Mouse (Mus musculus): Measurements from ENCODE around the gene Drd3. TPM values are rescaled to one million over a fixed set of nuclear protein-coding genes. Genes with fewer than 3 reads are reported as not detected.

Gene Drd3
- polyA plus RNA-seq, 1 experiment from 2014 or later: not detected

DNA sequence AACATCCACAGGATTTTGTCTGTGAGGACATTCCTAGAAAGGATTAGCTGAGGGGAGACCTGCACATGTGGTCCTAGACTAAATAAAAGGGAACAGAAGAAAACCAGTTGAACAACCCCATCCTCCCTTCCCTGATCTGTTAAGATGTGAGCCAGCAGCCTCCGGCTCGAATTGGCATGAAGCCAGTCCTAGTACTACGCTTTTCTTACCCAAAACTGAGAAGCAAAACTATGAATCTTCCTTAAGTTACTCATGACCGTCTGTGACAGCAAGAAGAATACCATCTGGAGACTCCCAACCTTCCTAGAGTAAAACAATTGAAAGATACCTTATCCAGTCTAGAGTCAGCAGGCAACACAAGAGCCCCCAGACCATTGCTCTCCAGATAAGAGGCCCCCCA, 15.9 kb upstream of the Drd3 start:
- no peak for ATAC-seq (ENCODE audit: low FRiP score, low read depth)
- Histone ChIP-seq H3K9ac (no peak overlapping the region), H3K4me3 (no peak overlapping the region), H3K9me3 (no peaks in the 10 kb centered on the region), H3K27ac (replicated peaks) (no peak overlapping the region), H3K4me1 (replicated peaks) (no peaks in the 10 kb centered on the region), H3K27me3 (no peaks in the 10 kb centered on the region), H3K36me3 (no peaks in the 10 kb centered on the region), H3K4me2 (no peak overlapping the region)
- 69% methylated on average over 4 of the region's 4 CpGs for WGBS

GRCm38 (mm10) chr16:43740936-43741335, 12.9 kb upstream of the Drd3 start:
- no peak for ATAC-seq (ENCODE audit: low FRiP score, low read depth)
- 65% methylated on average over 2 of the region's 2 CpGs for WGBS

GRCm38 (mm10) chr16:43748424-43748823, 5.4 kb upstream of the Drd3 start:
- WGBS: 87% methylated on average over 2 of the region's 2 CpGs
- no peak overlapping the region for H3K4me3 ChIP-seq
- no peak overlapping the region for H3K9ac ChIP-seq
- H3K36me3 ChIP-seq: no peaks in the 10 kb centered on the region
- H3K27me3 ChIP-seq: no peaks in the 10 kb centered on the region
- no peak for ATAC-seq (ENCODE audit: low FRiP score, low read depth)
- no peaks in the 10 kb centered on the region for H3K4me1 ChIP-seq (replicated peaks)
- H3K4me2 ChIP-seq: no peak overlapping the region
- H3K27ac ChIP-seq (replicated peaks): no peak overlapping the region
- no peaks in the 10 kb centered on the region for H3K9me3 ChIP-seq

More at GRCm38 (mm10) chr16:43740936-43741335, 12.9 kb upstream of the Drd3 start:
- no peaks in the 10 kb centered on the region for H3K9me3 ChIP-seq
- no peaks in the 10 kb centered on the region for H3K4me1 ChIP-seq (replicated peaks)
- H3K9ac ChIP-seq: no peak overlapping the region
- H3K27ac ChIP-seq (replicated peaks): no peak overlapping the region
- H3K4me3 ChIP-seq: no peak overlapping the region
- no peak overlapping the region for H3K4me2 ChIP-seq
- no peaks in the 10 kb centered on the region for H3K27me3 ChIP-seq
- no peaks in the 10 kb centered on the region for H3K36me3 ChIP-seq

- H3K9me3 ChIP-seq: no peaks in the 10 kb centered on the region
- no peaks in the 10 kb centered on the region for H3K27me3 ChIP-seq
- WGBS: 87% methylated on average over 8 of the region's 8 CpGs
- no peak overlapping the region for H3K27ac ChIP-seq (replicated peaks)
- H3K4me3 ChIP-seq: no peak overlapping the region
- no peak overlapping the region for H3K9ac ChIP-seq
- no peaks in the 10 kb centered on the region for H3K36me3 ChIP-seq
- no peaks in the 10 kb centered on the region for H3K4me1 ChIP-seq (replicated peaks)
- no peak for ATAC-seq (ENCODE audit: low FRiP score, low read depth)
- H3K4me2 ChIP-seq: no peak overlapping the region
Observed at GRCm38 (mm10) chr16:43752900-43753299, 926 bp upstream of the Drd3 start.

DNA sequence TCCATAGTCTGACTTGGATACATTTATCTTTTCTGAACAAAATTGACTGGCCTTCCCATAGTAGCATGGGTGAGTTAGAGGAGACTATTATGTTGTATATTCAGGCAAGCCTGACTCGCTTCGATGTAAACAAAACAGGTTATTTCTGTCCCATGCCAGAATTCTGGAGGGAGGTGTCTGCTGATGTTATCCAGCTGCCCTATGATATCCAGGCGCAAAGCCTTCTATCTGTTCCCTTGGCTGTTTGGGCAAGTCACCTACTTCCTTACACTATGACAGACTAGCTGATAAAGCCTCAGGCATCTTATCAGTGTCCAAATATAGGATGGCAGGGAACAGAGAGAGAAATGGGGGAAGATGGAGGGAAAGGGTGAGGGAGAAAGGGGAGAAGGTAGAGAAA, 18.5 kb downstream of the Drd3 start:
- H3K4me2 ChIP-seq: no peak overlapping the region
- H3K27me3 ChIP-seq: no peaks in the 10 kb centered on the region
- no peaks in the 10 kb centered on the region for H3K9me3 ChIP-seq
- WGBS: 96% methylated on average over 3 of the region's 3 CpGs
- no peak for ATAC-seq (ENCODE audit: low FRiP score, low read depth)
- no peak overlapping the region for H3K27ac ChIP-seq (replicated peaks)
- no peak overlapping the region for H3K9ac ChIP-seq
- H3K36me3 ChIP-seq: no peaks in the 10 kb centered on the region
- no peak overlapping the region for H3K4me3 ChIP-seq
- H3K4me1 ChIP-seq (replicated peaks): no peaks in the 10 kb centered on the region

- Histone ChIP-seq H3K27me3 (no peaks in the 10 kb centered on the region), H3K36me3 (no peaks in the 10 kb centered on the region), H3K9ac (no peak overlapping the region), H3K9me3 (no peaks in the 10 kb centered on the region), H3K4me2 (no peak overlapping the region), H3K4me3 (no peak overlapping the region), H3K27ac (replicated peaks) (no peak overlapping the region), H3K4me1 (replicated peaks) (no peaks in the 10 kb centered on the region)
- ATAC-seq (ENCODE audit: low FRiP score, low read depth): no peak
- WGBS: 97% methylated on average over 1 of the region's 1 CpGs
Observed at GRCm38 (mm10) chr16:43772766-43773165, 18.9 kb downstream of the Drd3 start.

DNA sequence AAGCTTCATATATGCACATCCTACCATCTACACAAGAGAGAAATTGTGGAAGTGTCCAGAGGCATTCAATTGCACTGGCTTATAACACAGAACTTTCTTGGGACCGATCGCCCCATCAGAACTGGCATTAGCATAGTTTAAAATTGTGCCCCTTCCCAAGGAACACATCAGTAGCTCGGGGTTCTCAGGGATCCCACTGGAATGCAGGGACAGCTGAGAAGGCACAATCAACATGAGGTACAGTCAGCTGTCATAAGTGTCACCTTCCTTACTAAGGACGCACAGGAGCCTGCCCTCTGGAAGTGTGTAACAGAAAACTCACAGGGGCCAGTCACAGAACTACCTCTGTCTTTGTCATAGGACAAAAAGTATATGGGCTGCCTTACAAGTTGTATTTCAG, 19.7 kb downstream of the Drd3 start:
- Histone ChIP-seq H3K36me3 (no peaks in the 10 kb centered on the region), H3K9ac (no peak overlapping the region), H3K4me3 (no peak overlapping the region), H3K27ac (replicated peaks) (no peak overlapping the region), H3K4me2 (no peak overlapping the region), H3K9me3 (no peaks in the 10 kb centered on the region), H3K27me3 (no peaks in the 10 kb centered on the region), H3K4me1 (replicated peaks) (no peaks in the 10 kb centered on the region)
- WGBS: 89% methylated on average over 4 of the region's 4 CpGs
- ATAC-seq (ENCODE audit: low FRiP score, low read depth): no peak

- H3K4me1 ChIP-seq (replicated peaks): no peaks in the 10 kb centered on the region
- ATAC-seq (ENCODE audit: low FRiP score, low read depth): no peak
- no peak overlapping the region for H3K4me2 ChIP-seq
- H3K27ac ChIP-seq (replicated peaks): no peak overlapping the region
- 91% methylated on average over 3 of the region's 3 CpGs for WGBS
- H3K9ac ChIP-seq: no peak overlapping the region
- H3K36me3 ChIP-seq: no peaks in the 10 kb centered on the region
- H3K4me3 ChIP-seq: no peak overlapping the region
- H3K9me3 ChIP-seq: no peaks in the 10 kb centered on the region
- no peaks in the 10 kb centered on the region for H3K27me3 ChIP-seq
Observed at GRCm38 (mm10) chr16:43776886-43777285, 23.1 kb downstream of the Drd3 start.

DNA sequence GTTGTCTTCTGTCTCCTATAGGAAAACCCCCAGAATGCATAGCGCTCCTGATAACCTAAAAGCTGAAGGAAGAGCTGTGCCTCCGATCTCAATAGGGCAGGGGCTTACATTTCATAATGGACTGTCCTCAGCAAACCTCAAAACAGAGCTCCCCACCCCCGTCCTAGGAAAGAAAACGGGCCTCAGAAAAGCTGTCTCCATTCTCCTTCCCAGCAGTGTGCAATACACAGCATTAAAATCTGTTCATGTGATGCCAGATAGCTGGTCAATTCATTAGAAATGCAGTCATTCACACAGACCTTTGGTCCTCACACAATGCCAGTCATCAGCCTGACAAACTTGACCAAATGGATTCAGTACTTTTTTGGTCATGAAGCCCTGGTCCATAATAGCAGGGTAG, 45.7 kb downstream of the Drd3 start:
- Histone ChIP-seq H3K4me2 (no peak overlapping the region), H3K9me3 (0 out of 2 replicates have a peak, but pooled peaks cover 2% of the 10 kb centered on the region), H3K9ac (no peak overlapping the region), H3K4me1 (replicated peaks) (peaks cover 17% of the 10 kb centered on the region), H3K4me3 (no peak overlapping the region), H3K27ac (replicated peaks) (no peak overlapping the region), H3K27me3 (no peaks in the 10 kb centered on the region; the same call in 1 of the 2 replicates), H3K36me3 (no peaks in the 10 kb centered on the region)
- 28% methylated on average over 4 of the region's 4 CpGs for WGBS
- ATAC-seq (ENCODE audit: low FRiP score, low read depth): no peak

DNA sequence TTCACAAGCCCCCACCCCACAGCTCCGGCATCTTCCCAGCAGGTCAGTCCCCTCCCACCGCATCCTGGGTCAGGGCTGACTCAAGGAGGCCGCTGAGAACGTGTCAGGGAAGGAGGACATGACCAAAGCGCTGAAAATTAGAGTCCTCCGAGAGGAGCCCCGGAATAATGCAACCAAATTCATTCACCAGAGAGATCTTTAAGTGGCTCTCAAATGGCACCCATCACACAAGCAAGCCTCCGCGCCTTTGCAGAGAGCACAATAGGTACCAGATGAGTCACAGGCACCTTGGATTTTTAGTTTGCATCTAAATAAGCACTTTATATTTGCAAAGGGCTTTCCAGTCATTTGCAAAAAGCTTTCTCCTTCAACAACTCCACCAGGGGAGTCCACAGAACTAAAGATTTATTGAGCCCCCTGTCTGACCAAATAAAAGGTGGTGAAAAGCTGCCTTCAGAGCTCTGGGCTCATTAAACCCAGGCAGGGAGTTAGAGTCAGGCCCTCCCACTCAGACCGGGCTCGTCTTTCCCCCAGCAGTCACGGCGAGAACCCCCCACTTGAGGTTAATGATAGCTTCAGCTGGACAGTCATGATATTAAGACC, 46.4 kb downstream of the Drd3 start:
- Histone ChIP-seq H3K9ac (no peak overlapping the region), H3K4me3 (no peak overlapping the region), H3K4me1 (replicated peaks) (peaks cover 17% of the 10 kb centered on the region), H3K27me3 (no peaks in the 10 kb centered on the region; the same call in 1 of the 2 replicates), H3K9me3 (0 out of 2 replicates have a peak, but pooled peaks cover 2% of the 10 kb centered on the region), H3K4me2 (peak overlapping the region; percentile 9; the same call in 1 of the 2 replicates), H3K36me3 (no peaks in the 10 kb centered on the region), H3K27ac (replicated peaks) (no peak overlapping the region)
- WGBS: 4% methylated on average over 13 of the region's 13 CpGs
- no peak for ATAC-seq (ENCODE audit: low FRiP score, low read depth)

GRCm38 (mm10) chr16:43801137-43801536, 47.3 kb downstream of the Drd3 start:
- H3K27ac ChIP-seq (replicated peaks): no peak overlapping the region
- 50% methylated on average over 3 of the region's 3 CpGs for WGBS
- H3K9ac ChIP-seq: no peak overlapping the region
- H3K9me3 ChIP-seq: 0 out of 2 replicates have a peak, but pooled peaks cover 2% of the 10 kb centered on the region
- H3K4me3 ChIP-seq: no peak overlapping the region
- no peak overlapping the region; the same call in 1 of the 2 replicates for H3K4me2 ChIP-seq
- no peaks in the 10 kb centered on the region; the same call in 1 of the 2 replicates for H3K27me3 ChIP-seq
- no peak for ATAC-seq (ENCODE audit: low FRiP score, low read depth)
- no peaks in the 10 kb centered on the region for H3K36me3 ChIP-seq
- H3K4me1 ChIP-seq (replicated peaks): peaks cover 17% of the 10 kb centered on the region

DNA sequence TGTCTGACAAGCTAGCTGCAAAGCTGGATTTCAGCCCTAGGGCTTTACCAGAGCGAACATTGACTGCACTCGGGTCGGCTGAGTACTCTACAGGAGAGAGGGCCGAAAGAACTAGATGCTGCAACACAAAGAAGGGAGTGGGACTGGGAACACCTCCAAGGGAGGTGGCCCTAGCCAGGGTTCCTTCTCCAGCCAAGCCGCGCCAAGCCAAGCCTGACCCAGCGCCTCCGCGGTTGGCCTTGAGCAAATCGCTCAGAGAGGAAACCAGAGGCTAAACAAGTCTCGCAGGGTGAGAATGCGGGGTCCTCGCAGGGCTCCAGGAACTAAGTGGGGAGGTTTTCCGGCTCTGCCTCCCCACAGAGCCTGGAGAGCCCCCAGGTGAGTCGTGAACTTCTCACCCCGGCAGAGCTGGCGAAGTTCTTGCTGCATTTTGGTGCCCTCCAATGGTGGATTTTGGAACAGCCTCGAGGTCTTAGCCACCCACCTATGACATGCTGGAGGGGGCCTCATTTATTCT, 48.0 kb downstream of the Drd3 start:
- Histone ChIP-seq H3K36me3 (no peaks in the 10 kb centered on the region), H3K9ac (peak overlapping the region; percentile 41), H3K27ac (replicated peaks) (no peak overlapping the region), H3K4me3 (peak overlapping the region; percentile 45), H3K9me3 (no peaks in the 10 kb centered on the region), H3K4me2 (peak overlapping the region; percentile 85), H3K27me3 (no peaks in the 10 kb centered on the region; the same call in 1 of the 2 replicates), H3K4me1 (replicated peaks) (peaks cover 17% of the 10 kb centered on the region)
- 2% methylated on average over 18 of the region's 18 CpGs for WGBS
- ATAC-seq (ENCODE audit: low FRiP score, low read depth): peak; percentile 85
